Mouse (Mus musculus): ENCODE results near the gene Gm26920. TPM values are rescaled to one million over a fixed set of nuclear protein-coding genes. Genes with fewer than 3 reads are reported as not detected.
A peak's percentile ranks its signal among the peaks of the same experiment; 100 is the strongest.
"Not testable (repeated sequence)": the region's sequence is repeated elsewhere in the genome, so short reads cannot be mapped to it uniquely, and the experiment has no call there.

The Gm26920 gene
- 1.4 TPM in 1 of 2 replicates, not detected in the other for total RNA-seq (2015)
- not detected in 2 replicates for total RNA-seq (2017)

DNA sequence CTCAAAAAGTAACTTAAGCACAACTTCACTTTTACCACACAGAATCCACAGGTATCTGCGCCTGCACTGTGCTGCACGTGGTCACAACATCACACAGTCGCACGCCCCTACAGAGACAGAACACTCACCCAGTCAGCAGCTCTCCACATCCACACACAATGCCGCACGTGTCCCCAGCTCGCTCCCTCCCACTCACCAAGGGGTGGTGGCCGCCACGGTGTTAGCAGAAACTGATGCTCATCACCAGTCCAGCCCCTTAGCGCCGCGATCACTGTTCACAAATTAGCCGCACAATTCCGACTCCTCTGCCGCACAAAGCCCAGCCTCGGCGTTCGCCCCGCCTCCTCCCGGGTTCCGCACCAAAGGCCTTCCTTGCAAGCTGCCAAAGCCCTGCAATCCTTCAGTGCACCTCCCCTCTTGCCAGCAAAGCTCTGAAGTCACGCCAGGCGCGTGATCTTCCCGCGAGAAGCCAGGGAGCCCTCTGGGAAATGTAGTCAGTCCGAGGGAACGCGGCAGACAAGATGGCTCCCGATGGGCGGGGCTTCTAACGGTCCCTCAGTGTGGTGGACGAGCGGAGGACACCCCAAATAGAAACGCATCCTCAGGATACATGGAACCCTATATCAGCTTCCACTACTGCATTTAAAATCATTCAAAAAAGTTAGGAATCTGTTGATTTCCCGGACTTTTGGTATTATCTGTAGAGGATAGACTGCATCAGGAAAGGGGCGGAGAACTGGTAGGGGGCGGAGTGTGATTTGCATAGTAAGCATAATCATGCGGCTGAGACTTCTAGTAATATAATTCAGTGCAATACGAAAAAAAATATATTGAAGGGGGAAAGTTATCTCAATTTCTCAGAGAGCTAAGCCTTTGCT lies at the start of gene Gm26920, which contains the start of gene Zfp566:
Gene Gm26920 (minus strand): TSS at position 319 of the 878 bp plus-strand sequence.
Gene Zfp566 (minus strand): TSS at position 436 of the 878 bp plus-strand sequence.
- peak; percentile 87 for ATAC-seq (ENCODE audit: poor library complexity, severe bottlenecking)

DNA sequence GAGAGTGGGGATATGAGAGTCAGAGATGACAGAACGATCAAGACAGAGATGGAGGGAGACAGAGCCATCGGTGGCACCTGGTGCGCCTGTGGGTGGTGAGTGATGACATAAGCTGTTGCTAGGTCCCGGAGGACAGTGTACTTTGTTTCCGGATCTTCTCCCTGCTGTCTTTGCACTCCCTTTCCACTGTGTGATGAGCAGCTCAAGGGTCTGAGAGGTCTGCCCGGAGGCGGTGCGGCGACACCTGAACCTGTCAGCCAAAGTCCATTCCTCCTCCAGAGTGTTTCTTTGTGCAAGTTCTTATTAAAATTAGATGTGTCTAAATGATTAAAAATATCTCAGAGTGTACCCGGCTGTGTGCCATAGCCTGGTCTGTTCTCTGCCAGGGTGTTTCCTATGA lies 46.6 kb upstream of the Gm26920 start:
- ATAC-seq (ENCODE audit: poor library complexity, severe bottlenecking): no peak

DNA sequence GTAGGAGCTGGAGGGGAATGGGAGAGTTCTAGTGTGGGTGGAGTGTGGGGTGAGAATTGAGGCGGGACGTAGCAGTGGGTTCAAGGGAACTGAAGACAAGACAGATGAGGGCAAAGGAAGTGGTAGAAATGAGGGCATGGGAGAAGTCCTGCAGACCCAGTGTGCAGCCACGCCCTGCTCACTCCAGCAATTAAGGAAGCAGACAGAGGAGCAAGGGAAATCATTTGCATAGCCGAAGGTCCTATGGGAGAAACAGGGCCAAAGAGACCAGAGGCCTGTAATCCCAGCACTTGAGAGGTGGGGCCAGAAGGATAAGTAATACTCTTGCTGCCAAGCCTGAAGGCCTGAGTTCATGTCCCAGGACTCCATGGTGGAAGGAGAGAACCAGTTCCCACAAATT lies 42.2 kb upstream of the Gm26920 start:
- no peak for ATAC-seq (ENCODE audit: poor library complexity, severe bottlenecking)

DNA sequence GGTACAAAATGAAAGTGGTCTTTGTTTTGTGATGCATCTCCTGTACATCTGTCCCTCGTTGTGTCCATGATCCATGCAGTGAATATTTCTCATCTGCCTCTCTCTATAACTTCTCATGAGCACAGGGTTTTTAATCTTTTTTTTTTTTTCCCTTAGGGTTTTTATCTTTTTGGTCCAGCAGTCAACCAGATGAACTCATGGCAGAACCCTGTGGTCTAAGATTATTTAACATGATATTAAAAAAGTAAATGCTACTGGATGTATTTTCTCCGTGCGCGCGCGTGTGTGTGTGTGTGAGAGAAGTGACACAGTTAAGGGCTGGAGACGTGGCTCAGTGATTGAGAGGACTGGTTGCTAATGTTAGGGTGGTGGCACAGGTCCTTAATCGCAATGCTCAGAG lies 39.7 kb upstream of the Gm26920 start:
- ATAC-seq (ENCODE audit: poor library complexity, severe bottlenecking): no peak

DNA sequence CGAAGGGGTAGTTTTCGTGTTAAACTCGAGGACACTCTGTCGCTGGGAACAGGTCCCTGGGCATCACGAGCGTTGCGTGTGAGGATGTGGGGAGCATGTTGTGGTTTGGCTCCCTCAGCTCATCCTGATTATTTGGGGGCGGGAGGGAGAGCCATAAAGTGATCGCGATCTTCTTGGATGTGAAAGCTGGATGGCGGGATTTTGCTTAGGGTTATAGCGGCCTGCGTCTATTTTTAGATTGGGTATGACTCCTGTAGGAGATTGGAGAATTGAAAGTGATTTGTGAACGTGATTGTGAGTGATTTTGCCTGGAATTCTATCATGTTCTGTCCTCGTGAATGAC lies 31.9 kb upstream of the Gm26920 start:
- no peak for ATAC-seq (ENCODE audit: poor library complexity, severe bottlenecking)

DNA sequence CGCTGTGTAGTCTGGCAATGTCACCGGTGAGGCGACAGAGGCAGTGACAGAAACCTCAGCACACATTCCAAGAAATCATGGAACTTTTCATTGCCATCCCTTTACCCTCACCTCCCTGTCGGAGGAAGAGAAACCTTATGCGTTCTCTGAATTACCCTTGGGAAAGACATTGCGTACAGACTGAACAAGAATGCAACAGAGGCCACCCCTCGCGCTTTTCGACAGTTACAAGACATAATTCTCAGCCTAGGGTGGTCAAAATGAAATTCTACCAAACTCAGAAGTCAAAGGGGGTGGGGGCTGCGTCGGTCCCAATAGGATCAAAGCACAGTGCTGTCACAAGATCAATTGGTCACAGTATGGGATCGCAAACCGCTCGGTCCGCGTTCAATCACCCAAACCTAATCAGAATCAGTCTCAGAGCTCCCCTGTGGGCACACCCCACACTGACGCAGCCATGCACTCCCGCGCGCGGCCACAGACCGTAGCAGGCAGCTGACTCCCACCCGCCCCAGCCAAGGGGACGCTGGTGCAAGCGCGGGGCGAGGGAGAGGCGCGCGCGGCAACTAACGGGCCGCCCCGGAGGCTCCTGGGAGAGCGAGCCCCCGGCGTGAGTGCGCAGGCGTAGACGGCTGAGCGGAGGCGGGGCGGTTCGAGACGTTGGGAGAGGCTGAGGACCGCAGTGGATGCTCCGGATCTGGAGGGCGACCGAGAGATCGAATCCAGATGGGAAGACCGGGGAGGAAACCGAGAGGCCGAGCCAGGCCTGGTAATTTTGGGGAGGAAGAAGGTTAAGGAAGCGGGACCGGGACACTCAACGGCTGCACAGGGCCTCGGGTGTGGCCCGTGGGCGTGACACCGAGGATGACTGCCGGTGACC lies 31.3 kb upstream of the Gm26920 start, which contains the start of gene Zfp382:
Gene Zfp382 (plus strand): TSS at position 635 of the 880 bp plus-strand sequence.
- peak; percentile 98 for ATAC-seq (ENCODE audit: poor library complexity, severe bottlenecking)

DNA sequence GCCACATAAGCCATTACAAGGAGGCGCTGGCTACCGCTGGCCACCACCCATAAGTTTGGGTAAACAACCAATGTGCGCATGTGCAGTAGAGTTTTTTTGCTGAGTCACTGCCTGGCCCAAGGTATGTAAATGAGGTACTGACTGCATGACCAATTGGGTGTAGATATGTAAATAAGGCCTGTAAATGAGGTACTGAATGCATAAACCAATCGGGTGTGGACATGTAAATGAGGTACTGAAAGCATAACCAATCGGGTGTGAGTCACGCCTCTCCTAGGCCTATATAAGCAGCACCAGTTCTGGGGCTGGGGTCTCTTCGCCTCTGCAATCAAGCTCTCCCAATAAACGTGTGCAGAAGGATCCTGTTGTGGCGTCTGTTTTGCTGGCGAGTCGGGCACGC lies 27.7 kb upstream of the Gm26920 start:
- not testable (repeated sequence) for ATAC-seq (ENCODE audit: poor library complexity, severe bottlenecking)

DNA sequence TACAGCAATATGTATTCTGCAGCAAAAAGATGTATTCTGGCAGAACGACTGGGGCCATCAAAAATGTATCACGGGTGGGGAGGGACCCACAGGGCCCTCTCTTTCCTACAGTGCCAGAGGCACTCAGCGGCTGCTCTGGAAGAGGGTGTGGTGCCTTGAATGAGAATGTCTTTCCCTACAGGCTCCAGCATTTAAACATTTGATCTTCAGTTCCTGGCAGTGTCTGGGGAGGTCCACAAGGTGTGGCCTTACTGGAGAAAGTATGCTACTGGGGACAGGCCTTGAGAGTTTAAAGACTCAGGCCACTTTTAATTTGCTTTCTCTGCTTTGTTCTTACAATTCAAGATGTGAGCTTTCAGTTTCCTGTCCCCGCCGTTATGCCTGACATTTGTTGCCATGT lies 25.9 kb upstream of the Gm26920 start:
- no peak for ATAC-seq (ENCODE audit: poor library complexity, severe bottlenecking)

DNA sequence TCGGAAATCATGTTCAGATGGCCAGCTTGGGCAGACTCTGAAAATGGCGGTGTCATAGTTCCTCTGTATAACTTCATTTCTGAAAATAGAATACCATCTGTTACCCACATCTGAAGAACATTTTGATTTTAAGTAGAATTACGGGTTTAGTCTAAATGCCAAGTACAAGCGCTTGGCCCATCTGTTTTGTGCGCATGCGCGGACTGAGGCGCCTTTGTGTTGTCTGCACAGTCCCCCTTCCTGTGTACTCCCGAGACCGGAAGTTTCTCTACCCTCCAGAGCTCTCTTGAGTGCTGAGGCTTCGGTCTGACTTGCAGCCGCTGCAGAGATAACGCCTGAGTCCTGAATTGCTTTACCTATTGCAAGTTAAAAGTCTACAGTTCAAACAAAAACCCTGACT lies 9.1 kb upstream of the Gm26920 start:
- ATAC-seq (ENCODE audit: poor library complexity, severe bottlenecking): no peak

DNA sequence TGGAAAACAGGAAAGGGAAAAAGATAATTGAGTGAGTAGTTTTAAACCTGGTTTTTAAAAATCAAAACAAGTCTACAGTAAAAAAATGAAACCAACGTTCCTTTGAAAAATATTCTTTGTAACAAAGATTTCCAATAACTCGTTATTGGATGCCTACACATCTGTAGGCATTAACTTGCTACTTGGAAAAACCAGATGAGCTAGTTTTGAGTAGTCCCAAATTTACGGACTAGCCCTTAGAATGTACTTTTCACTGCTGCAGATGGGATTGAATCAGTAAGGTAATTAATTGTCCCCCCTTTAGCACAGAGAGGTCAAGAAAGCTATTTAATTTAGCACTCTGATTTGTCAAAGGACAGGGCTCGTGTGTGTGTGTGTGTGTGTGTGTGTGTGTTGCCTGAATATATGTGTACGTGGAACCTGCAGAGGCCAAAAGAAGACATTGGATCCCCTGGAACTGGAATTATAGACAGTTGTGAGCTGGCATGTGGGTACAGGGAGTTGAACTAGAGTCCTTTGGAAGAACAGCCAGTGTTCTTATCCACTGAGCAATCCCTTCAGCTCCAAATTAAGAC lies 5.4 kb upstream of the Gm26920 start:
- ATAC-seq (ENCODE audit: poor library complexity, severe bottlenecking): no peak

DNA sequence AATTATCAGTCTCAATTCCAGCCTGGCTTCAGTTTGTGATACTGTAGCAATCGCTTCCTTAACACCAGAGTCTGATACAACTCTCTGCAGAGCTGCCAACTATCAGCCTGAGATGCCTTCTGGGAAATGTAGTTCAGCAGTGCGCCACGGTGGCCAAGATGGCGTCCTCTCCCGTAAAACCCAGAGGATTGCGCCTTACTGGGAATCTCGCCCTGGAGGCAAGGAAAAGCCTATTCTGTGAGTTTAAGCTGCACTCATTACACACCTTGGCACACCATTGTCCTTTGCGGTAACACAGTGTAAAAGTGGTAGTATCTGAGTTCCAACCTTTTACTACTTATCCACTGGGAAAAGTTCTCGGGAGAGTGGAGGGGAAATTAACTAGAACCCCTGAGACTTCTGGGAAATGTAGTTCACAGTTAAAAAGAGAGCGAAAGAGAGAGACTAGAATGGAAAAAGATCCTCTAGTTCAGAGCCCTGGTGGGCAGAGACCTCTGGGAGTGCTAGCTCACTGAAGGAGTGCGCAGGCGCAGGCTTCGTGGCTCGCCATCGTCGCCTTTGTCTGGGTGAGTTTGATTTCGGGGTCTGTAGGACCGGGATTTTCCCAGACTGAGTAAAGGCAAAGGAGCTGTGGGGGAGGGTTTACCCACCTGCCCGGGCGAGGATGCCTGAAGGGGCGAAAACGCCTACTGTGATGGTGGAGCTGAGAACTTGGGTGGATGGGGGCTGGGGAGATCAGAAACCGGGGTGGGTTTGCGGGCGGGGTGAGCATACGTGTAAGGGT lies 4.6 kb upstream of the Gm26920 start, which contains the start of gene Zfp260:
Gene Zfp260 (plus strand): TSS at position 132 of the 784 bp plus-strand sequence.
- ATAC-seq (ENCODE audit: poor library complexity, severe bottlenecking): peak; percentile 69

DNA sequence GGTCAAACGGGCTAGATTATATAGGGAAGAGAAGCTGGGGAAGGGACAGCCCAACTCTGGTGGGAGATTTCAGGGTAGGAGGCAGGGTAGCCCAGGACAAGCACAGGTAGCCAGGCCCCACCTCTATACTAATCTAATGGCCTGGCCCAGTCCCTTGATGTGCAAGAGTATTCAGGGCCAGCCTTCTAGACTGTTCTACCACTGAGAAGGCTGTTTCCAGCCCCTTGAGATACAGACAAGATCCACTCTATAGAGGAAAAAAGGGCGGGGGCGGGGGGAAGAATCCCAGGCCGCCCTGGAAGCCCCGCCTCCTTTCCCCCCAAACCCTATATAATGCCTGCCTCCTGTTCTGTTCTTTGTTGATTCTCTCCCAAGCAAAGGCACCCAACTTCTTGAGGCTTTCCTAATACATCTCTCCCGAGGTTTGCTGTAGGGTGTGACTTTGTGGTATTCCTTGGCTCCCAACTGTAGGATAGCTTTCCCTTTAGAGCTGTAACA lies 3.8 kb upstream of the Gm26920 start:
- ATAC-seq (ENCODE audit: poor library complexity, severe bottlenecking): no peak

DNA sequence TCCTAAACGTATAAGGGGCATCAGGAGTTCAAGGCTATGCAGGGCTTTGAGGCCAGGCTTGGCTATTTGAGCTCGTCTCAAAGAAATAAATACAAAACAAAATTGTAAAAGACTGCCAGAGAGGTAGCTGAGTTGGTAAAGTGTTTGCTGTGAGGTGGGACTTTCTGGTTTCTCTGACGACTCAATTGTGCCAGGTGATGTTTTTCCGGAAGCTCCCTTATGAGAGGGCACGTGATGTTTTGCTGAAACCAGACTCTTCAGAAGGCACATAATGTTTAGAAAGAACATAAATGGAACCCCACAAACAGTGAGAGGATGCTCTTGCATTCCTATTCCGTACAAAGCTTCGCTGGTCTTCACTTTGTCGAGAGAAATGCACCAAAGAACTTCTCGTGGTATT lies 2.5 kb upstream of the Gm26920 start:
- ATAC-seq (ENCODE audit: poor library complexity, severe bottlenecking): no peak

DNA sequence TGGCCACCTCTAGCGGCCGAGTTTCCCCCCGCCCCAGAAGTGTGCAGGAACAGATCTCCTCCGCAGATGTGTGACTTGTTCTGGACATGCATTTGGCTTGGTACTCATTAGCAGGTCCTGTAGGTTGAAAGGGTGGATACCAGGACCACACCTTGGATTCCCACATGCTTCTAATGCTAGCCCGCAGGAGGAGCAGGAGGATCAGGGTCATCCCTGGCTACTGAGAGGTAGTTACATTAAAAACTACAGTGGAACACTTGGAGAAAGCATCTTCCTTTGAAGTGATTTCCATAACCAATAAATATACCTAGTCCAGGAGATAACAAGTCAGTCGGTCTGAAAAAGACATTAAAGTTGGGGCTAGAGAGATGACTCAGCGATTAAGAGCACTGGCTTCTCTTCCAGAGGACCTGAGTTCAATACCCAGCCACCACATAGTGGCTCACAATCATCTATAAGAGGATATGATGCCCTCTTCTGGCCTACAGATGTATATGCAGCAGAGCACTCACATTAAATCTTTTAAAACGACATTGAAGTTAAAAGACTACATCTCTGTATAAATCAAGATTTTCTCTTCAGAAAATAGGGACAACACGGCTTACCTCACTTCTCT lies 868 bp upstream of the Gm26920 start:
- ATAC-seq (ENCODE audit: poor library complexity, severe bottlenecking): no peak

DNA sequence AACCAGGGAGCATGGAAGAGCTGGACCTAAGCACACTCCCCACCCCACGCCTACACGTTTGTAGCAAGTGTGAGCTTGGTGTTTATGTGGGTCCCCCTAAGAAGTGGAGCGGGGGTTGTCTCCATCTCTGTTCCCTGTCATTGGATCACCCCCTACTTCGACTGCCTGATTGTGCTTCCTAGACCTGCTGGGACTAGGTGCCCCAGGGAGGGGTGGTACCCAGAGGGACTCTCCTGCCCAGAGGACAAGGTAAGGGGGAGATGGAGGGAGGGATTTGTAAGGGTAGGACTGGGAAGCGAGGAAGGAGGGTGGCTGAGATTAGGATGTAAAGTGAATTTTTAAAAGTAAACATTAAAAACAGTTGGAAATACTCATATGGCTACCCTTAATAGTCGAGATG lies 805 bp downstream of the Gm26920 start:
- no peak for ATAC-seq (ENCODE audit: poor library complexity, severe bottlenecking)

DNA sequence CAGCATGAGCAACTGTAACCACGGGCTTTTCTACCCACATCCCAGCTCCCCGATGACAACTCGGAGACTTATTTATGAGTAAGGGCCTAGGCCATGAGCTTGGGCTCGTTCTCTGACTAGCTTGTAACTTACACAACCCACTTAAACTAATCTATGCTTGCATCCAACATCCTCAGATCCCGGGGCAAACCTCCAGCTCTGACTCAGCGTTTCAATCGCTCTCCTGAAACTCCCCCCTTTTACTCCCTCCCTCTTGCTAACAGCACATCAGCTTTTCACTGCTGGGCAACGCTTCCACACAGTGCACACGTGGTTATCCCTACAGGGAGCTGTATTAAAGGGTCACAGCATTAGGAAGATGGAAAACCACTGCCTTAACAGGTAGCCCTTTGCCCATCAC lies 3.7 kb downstream of the Gm26920 start:
- ATAC-seq (ENCODE audit: poor library complexity, severe bottlenecking): no peak

DNA sequence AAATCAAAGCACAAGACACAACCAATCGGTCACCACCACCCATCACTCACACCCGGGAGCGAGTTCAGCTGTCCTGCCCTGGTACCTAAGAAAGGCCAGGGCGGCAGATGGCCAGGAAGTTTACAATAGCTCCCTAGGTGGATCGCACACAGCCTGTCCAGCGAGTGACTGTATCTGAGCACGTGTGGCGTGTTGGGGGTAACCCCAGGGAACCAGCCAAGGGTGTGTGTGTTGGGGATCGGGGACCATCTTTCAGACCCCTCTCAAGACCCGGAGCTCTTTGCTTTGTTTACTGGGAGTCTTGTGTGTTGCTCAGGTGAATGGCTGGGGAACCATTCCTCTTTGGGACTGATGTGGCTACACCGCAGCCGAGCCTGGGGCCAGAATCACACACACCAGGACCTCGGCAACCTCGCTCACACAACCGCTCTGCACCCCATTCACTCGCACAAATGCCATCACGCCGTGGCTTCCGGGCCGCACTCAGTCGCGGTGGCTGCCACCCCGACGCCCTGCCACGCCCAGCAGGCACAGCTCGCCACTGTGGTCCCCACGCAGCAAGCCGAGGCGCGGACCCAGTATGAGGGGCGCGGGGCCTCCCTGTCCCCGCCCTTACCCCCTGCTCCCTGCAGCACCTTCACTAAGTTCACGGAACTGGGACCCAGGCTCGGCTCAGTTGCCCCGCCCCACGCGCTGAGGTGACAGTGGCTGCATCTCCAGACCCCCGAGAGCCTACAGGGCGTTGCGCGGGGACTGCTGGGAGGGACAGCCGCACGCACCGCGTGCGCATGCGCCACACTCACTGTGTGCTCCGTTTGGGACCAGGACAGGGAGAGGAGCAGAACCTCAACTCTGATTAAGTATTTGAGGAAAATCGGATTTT lies 17.8 kb downstream of the Gm26920 start, which contains the start of gene Zfp82:
Gene Zfp82 (minus strand): TSS at position 755 of the 883 bp plus-strand sequence.
- peak; percentile 94 for ATAC-seq (ENCODE audit: poor library complexity, severe bottlenecking)

DNA sequence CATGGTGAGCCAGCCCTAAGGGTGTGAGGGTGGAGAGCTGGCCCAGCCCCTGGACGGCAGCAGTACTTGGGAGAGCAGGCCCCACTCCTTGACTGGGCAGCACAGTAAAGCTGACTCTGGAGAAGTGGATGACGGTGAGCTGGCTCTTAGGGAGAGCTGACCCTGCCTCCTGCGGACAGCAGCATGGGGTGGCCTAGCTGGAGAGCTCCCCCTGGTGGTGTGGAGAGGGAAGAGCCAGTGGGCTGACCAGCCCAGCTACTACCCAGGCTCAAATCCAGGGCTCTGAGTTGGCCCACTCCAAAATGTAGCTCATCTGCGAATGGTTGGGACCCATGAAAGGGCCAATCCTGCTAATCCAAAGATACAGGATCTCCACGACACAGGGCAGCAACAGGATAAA lies 25.6 kb downstream of the Gm26920 start:
- no peak for ATAC-seq (ENCODE audit: poor library complexity, severe bottlenecking)

DNA sequence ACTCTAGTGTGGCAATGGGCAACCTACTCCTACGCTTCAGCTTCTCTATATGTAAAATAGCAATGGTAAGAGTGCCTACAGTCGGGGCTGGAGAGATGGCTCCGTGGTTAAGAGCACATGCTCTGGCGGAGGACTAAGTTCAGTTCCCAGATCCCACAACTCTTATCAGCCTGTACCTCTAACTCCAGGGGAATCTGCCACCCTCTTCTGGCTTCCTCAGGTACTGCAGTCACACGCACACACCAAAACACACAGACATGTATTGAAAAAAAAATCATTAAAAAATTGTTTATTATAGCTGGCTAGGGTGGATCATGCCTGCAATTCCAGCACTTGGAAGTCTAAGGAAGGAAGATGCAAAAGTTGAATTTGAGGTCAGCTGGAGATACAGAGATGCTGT lies 27.7 kb downstream of the Gm26920 start:
- ATAC-seq (ENCODE audit: poor library complexity, severe bottlenecking): peak; percentile 38; the same call in 1 of the 2 replicates
